Mouse (Mus musculus): Measurements from ENCODE around the gene Praf2.
A peak's percentile ranks its signal among the peaks of the same experiment; 100 is the strongest.
"Not testable (repeated sequence)": the region's sequence is repeated elsewhere in the genome, so short reads cannot be mapped to it uniquely, and the experiment has no call there.

DNA sequence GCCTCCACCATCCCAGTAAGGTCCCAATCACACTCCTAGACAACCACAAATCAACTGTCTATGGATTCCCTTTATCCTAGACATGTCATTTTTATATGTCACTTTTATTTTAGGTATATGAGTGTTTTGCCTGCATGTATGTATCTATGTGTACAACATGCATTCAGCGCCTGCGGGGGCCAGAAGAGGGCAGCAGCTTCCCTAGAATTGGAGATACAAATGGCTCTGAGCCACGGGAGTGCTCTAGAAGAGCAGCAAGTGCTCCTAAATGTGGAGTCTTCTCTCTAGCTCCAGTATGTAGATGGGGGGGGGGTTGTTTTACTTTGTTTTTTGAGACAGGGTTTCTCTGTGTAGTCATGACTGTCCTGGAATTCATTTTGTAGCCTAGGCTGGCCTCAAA is 25.4 kb downstream of the Praf2 start:
- TF ChIP-seq ZKSCAN1 (IDR thresholded peaks at IDR 0.05; ENCODE audit: borderline replicate concordance, low read depth, low read length); RCOR1 (conservative IDR thresholded peaks at IDR 0.05; ENCODE audit: low read depth, low read length); EP300 (IDR thresholded peaks at IDR 0.05; ENCODE audit: low read length); POLR2A (IDR thresholded peaks at IDR 0.05; ENCODE audit: low read depth, low read length); MAX (IDR thresholded peaks at IDR 0.05; ENCODE audit: low read length); BHLHE40 (IDR thresholded peaks at IDR 0.05; ENCODE audit: low read depth, low read length); POLR2AphosphoS2 (IDR thresholded peaks at IDR 0.05; ENCODE audit: low read depth, low read length); ZMIZ1 (IDR thresholded peaks at IDR 0.05; ENCODE audit: low read depth, low read length); USF1 (IDR thresholded peaks at IDR 0.05; ENCODE audit: low read depth, low read length); NRF1 (IDR thresholded peaks at IDR 0.05; ENCODE audit: low read depth, low read length): not testable (repeated sequence)
- TF ChIP-seq CTCF (conservative IDR thresholded peaks at IDR 0.05 in 1 of 2, IDR thresholded peaks at IDR 0.05 in 1 of 2; ENCODE audit: low read depth in 2 of 2, low read length in 2 of 2): peak in 1 of 2 experiments; percentile 42; a peak in 2 of 4 replicates
- peak; percentile 9 for TF ChIP-seq RAD21 (IDR thresholded peaks at IDR 0.05; ENCODE audit: low read depth, low read length)

Measured in CH12.LX (cell line).